ENCODE assay signal across 12 mouse cellular contexts in genomic region chr16:5058114-5058513, GRCm38 (mm10). TPM values are rescaled to one million over a fixed set of nuclear protein-coding genes. Genes with fewer than 3 reads are reported as not detected.
DNase-seq lines count a peak whose midpoint lies in the region; ATAC-seq and TF ChIP-seq lines count a peak whose summit lies in the region.
"Had no signal": no experiment of that assay in that cellular context is flagged by ENCODE, and none has a peak within 500 bp of the region (broad histone marks: within the 10 kb centered on the region; RNA-seq: fewer than 3 reads in every experiment).

No protein-coding gene starts in this region.

- H3K9me3 ChIP-seq in heart, embryonic 12.5 days (replicated peaks) = no peaks in the 10 kb centered on the region
- H3K9me3 ChIP-seq in midbrain, embryonic 14.5 days (ENCODE audit: control insufficient read depth, low read length) = no peaks in the 10 kb centered on the region
- no peaks in the 10 kb centered on the region for H3K9me3 ChIP-seq in midbrain, embryonic 13.5 days
- H3K9me3 ChIP-seq in forebrain, embryonic 12.5 days = no peaks in the 10 kb centered on the region
- H3K9me3 ChIP-seq: embryonic facial prominence, embryonic 12.5 days; heart, embryonic 10.5 days; lung, embryonic 15.5 days had no signal

- no peak for DNase-seq in heart, adult 2 months
- DNase-seq in midbrain, embryonic 14.5 days = peak; percentile 43
- DNase-seq in embryo, embryonic 9.5 days (ENCODE audit: extremely low spot score) = peak; percentile 4
- DNase-seq in spleen, adult 18-20 months = no peak
- DNase-seq in left cerebral cortex, adult 8-10 months (ENCODE audit: low spot score in 2 of 2) = no peak
- DNase-seq: thymus, adult 2 months had no signal

- peaks cover 34% of the 10 kb centered on the region for H3K36me3 ChIP-seq in heart, adult 2 months (ENCODE audit: control insufficient read depth, insufficient read depth, low read length)
- H3K36me3 ChIP-seq in heart, embryonic 12.5 days = peaks cover 60% of the 10 kb centered on the region
- H3K36me3 ChIP-seq in midbrain, embryonic 14.5 days (ENCODE audit: control insufficient read depth, insufficient read depth, low read length) = peaks cover 62% of the 10 kb centered on the region
- peaks cover 52% of the 10 kb centered on the region for H3K36me3 ChIP-seq in midbrain, embryonic 13.5 days
- peaks cover 58% of the 10 kb centered on the region for H3K36me3 ChIP-seq in forebrain, embryonic 12.5 days (replicated peaks)

- no peak overlapping the region for H3K27ac ChIP-seq in heart, adult 2 months
- H3K27ac ChIP-seq in heart, embryonic 12.5 days (ENCODE audit: poor library complexity, severe bottlenecking) = no peak overlapping the region
- H3K27ac ChIP-seq in midbrain, embryonic 14.5 days (replicated peaks; ENCODE audit: low read depth, low read length) = no peak overlapping the region
- no peak overlapping the region for H3K27ac ChIP-seq in midbrain, embryonic 13.5 days
- no peak overlapping the region for H3K27ac ChIP-seq in forebrain, embryonic 12.5 days
- H3K27ac ChIP-seq: embryonic facial prominence, embryonic 12.5 days; heart, embryonic 10.5 days; lung, embryonic 15.5 days had no signal

- no peak for TF ChIP-seq EP300 in heart, adult 2 months (IDR thresholded peaks at IDR 0.05; ENCODE audit: insufficient read depth, low read depth, low read length)

- no peak overlapping the region for H3K4me3 ChIP-seq in heart, adult 2 months
- H3K4me3 ChIP-seq in heart, embryonic 12.5 days = no peak overlapping the region
- no peak overlapping the region for H3K4me3 ChIP-seq in midbrain, embryonic 14.5 days (replicated peaks; ENCODE audit: low read depth, low read length)
- H3K4me3 ChIP-seq in midbrain, embryonic 13.5 days (replicated peaks) = no peak overlapping the region
- H3K4me3 ChIP-seq in forebrain, embryonic 12.5 days (replicated peaks) = no peak overlapping the region
- H3K4me3 ChIP-seq: embryonic facial prominence, embryonic 12.5 days; heart, embryonic 10.5 days; lung, embryonic 15.5 days had no signal

- H3K4me1 ChIP-seq in heart, adult 2 months (ENCODE audit: control insufficient read depth, insufficient read depth, low read length) = no peaks in the 10 kb centered on the region; the same call in 1 of the 2 replicates
- H3K4me1 ChIP-seq in heart, embryonic 12.5 days (replicated peaks) = no peaks in the 10 kb centered on the region
- no peaks in the 10 kb centered on the region for H3K4me1 ChIP-seq in midbrain, embryonic 14.5 days (ENCODE audit: control insufficient read depth, insufficient read depth, low read length)
- H3K4me1 ChIP-seq in midbrain, embryonic 13.5 days (replicated peaks) = peaks cover 4% of the 10 kb centered on the region; the same call in 1 of the 2 replicates
- H3K4me1 ChIP-seq in forebrain, embryonic 12.5 days = no peaks in the 10 kb centered on the region
- H3K4me1 ChIP-seq: embryonic facial prominence, embryonic 12.5 days; heart, embryonic 10.5 days; lung, embryonic 15.5 days had no signal

- no peak overlapping the region for H3K4me2 ChIP-seq in heart, embryonic 12.5 days
- H3K4me2 ChIP-seq in midbrain, embryonic 14.5 days (ENCODE audit: low read length) = no peak overlapping the region
- H3K4me2 ChIP-seq in midbrain, embryonic 13.5 days (replicated peaks) = no peak overlapping the region
- no peak overlapping the region for H3K4me2 ChIP-seq in forebrain, embryonic 12.5 days
- H3K4me2 ChIP-seq: embryonic facial prominence, embryonic 12.5 days; lung, embryonic 15.5 days had no signal

- peaks cover 10% of the 10 kb centered on the region for H3K79me2 ChIP-seq in heart, adult 2 months (replicated peaks; ENCODE audit: control insufficient read depth, insufficient read depth, low read length)

- no peak for TF ChIP-seq POLR2A in heart, adult 2 months (IDR thresholded peaks at IDR 0.05; ENCODE audit: insufficient read depth, low read depth, low read length)

- H3K9ac ChIP-seq in heart, adult 2 months (ENCODE audit: low read depth, low read length) = no peak overlapping the region
- no peak overlapping the region for H3K9ac ChIP-seq in heart, embryonic 12.5 days
- H3K9ac ChIP-seq in midbrain, embryonic 14.5 days (replicated peaks; ENCODE audit: low read length) = no peak overlapping the region
- H3K9ac ChIP-seq in midbrain, embryonic 13.5 days (replicated peaks) = no peak overlapping the region
- no peak overlapping the region for H3K9ac ChIP-seq in forebrain, embryonic 12.5 days
- H3K9ac ChIP-seq: embryonic facial prominence, embryonic 12.5 days; lung, embryonic 15.5 days had no signal

- H3K27me3 ChIP-seq in heart, adult 2 months (ENCODE audit: control insufficient read depth, insufficient read depth, low read length) = no peaks in the 10 kb centered on the region
- no peaks in the 10 kb centered on the region for H3K27me3 ChIP-seq in heart, embryonic 12.5 days (replicated peaks)
- no peaks in the 10 kb centered on the region for H3K27me3 ChIP-seq in midbrain, embryonic 14.5 days (ENCODE audit: control insufficient read depth, insufficient read depth, low read length)
- H3K27me3 ChIP-seq in midbrain, embryonic 13.5 days = no peaks in the 10 kb centered on the region
- H3K27me3 ChIP-seq in forebrain, embryonic 12.5 days = no peaks in the 10 kb centered on the region
- H3K27me3 ChIP-seq: embryonic facial prominence, embryonic 12.5 days; lung, embryonic 15.5 days had no signal

- 87% methylated on average over 1 of the region's 1 CpGs for WGBS in heart, adult 2 months
- WGBS in heart, embryonic 12.5 days = 88% methylated on average over 1 of the region's 1 CpGs
- WGBS in midbrain, embryonic 14.5 days = 86% methylated on average over 1 of the region's 1 CpGs
- WGBS in midbrain, embryonic 13.5 days = 88% methylated on average over 1 of the region's 1 CpGs
- WGBS in forebrain, embryonic 12.5 days = 100% methylated on average over 1 of the region's 1 CpGs

- intact Hi-C loops in heart, adult 2 months (cut with DNase I) = loop anchor here (5.0 kb wide), 1 partner anchor 89 kb away; the partner anchor contains the start of gene Sec14l5

- ATAC-seq in heart, embryonic 12.5 days (ENCODE audit: insufficient number of reproducible peaks, low FRiP score) = no peak
- ATAC-seq in midbrain, embryonic 14.5 days (ENCODE audit: low FRiP score, low TSS enrichment) = no peak
- ATAC-seq in midbrain, embryonic 13.5 days = no peak
- no peak for ATAC-seq in forebrain, embryonic 12.5 days (ENCODE audit: low FRiP score)

- peak; percentile 61 for TF ChIP-seq CTCF in heart, adult 2 months (IDR thresholded peaks at IDR 0.05)

RNA-seq across cellular contexts. Expression of gene Ubn1, which starts 8.3 kb away (rescaled TPM):
- 10 to 100 TPM; 22.8 to 23.1 TPM for total RNA-seq in heart, adult 2 months (2021)
- polyA plus RNA-seq in heart, adult 2 months (2012; rRNA removed) = 15.8 and 21.2 TPM in 2 replicates
- polyA plus RNA-seq in heart, embryonic 12.5 days (2016; fragmentation: Nextera tagmentation; extraction: Ambion mirVana) = 16.3 and 16.7 TPM in 2 replicates
- 15.7 and 19.8 TPM in 2 replicates for polyA plus RNA-seq in midbrain, embryonic 14.5 days (2014; fragmentation: Nextera tagmentation; extraction: Ambion mirVana)
- polyA plus RNA-seq in midbrain, embryonic 13.5 days (2015; fragmentation: Nextera tagmentation; extraction: Ambion mirVana) = 17.6 and 19.6 TPM in 2 replicates
- 23.8 and 24.8 TPM in 2 replicates for polyA plus RNA-seq in forebrain, embryonic 12.5 days (2016; fragmentation: Nextera tagmentation; extraction: Ambion mirVana)
- total RNA-seq in left cerebral cortex, adult 8-10 months (2022) = 10 to 100 TPM; 36.4 to 42.8 (median 40.3) TPM

RNA-seq across cellular contexts. Expression of gene Glyr1, which starts 8.5 kb away (rescaled TPM):
- 10 to 100 TPM; 39.2 to 42.9 TPM for total RNA-seq in heart, adult 2 months (2021)
- polyA plus RNA-seq in heart, adult 2 months (2012; rRNA removed) = 35.9 and 48.6 TPM in 2 replicates
- polyA plus RNA-seq in heart, embryonic 12.5 days (2016; fragmentation: Nextera tagmentation; extraction: Ambion mirVana) = 111 and 114 TPM in 2 replicates
- polyA plus RNA-seq in midbrain, embryonic 14.5 days (2014; fragmentation: Nextera tagmentation; extraction: Ambion mirVana) = 123 and 147 TPM in 2 replicates
- 228 and 230 TPM in 2 replicates for polyA plus RNA-seq in midbrain, embryonic 13.5 days (2015; fragmentation: Nextera tagmentation; extraction: Ambion mirVana)
- polyA plus RNA-seq in forebrain, embryonic 12.5 days (2016; fragmentation: Nextera tagmentation; extraction: Ambion mirVana) = 216 and 238 TPM in 2 replicates
- 100 to 1,000 TPM; 139 to 152 (median 147) TPM for total RNA-seq in left cerebral cortex, adult 8-10 months (2022)

RNA-seq across cellular contexts. Expression of gene Rogdi, which starts 44.8 kb away (rescaled TPM):
- total RNA-seq in heart, adult 2 months (2021) = 10 to 100 TPM; 15.5 to 19.4 TPM
- 50.7 and 63.0 TPM in 2 replicates for polyA plus RNA-seq in heart, adult 2 months (2012; rRNA removed)
- 44.1 and 48.3 TPM in 2 replicates for polyA plus RNA-seq in heart, embryonic 12.5 days (2016; fragmentation: Nextera tagmentation; extraction: Ambion mirVana)
- polyA plus RNA-seq in midbrain, embryonic 14.5 days (2014; fragmentation: Nextera tagmentation; extraction: Ambion mirVana) = 132 and 161 TPM in 2 replicates
- 137 and 139 TPM in 2 replicates for polyA plus RNA-seq in midbrain, embryonic 13.5 days (2015; fragmentation: Nextera tagmentation; extraction: Ambion mirVana)
- 80.2 and 83.5 TPM in 2 replicates for polyA plus RNA-seq in forebrain, embryonic 12.5 days (2016; fragmentation: Nextera tagmentation; extraction: Ambion mirVana)
- 100 to 1,000 TPM; 160 to 204 (median 189) TPM for total RNA-seq in left cerebral cortex, adult 8-10 months (2022)

RNA-seq across cellular contexts. Expression of gene Smim22, which starts 51.0 kb away (rescaled TPM):
- total RNA-seq in heart, adult 2 months (2021) = not detected
- 2.1 TPM in 1 of 2 replicates, not detected in the other for polyA plus RNA-seq in heart, adult 2 months (2012; rRNA removed)
- 2.0 and 3.7 TPM in 2 replicates for polyA plus RNA-seq in heart, embryonic 12.5 days (2016; fragmentation: Nextera tagmentation; extraction: Ambion mirVana)
- not detected in 2 replicates for polyA plus RNA-seq in midbrain, embryonic 14.5 days (2014; fragmentation: Nextera tagmentation; extraction: Ambion mirVana)
- 0.81 TPM in 1 of 2 replicates, not detected in the other for polyA plus RNA-seq in midbrain, embryonic 13.5 days (2015; fragmentation: Nextera tagmentation; extraction: Ambion mirVana)
- 1.8 and 2.4 TPM in 2 replicates for polyA plus RNA-seq in forebrain, embryonic 12.5 days (2016; fragmentation: Nextera tagmentation; extraction: Ambion mirVana)
- total RNA-seq in left cerebral cortex, adult 8-10 months (2022) = not detected

Comparison
In these comparisons a context has a peak if more than half of its experiments do, and no peak if none do; other contexts are left out.
1. DNase-seq: peak in midbrain, embryonic 14.5 days (single experiment) and embryo, embryonic 9.5 days (single experiment); none in heart, adult 2 months (0 of 2), spleen, adult 18-20 months (0 of 2) and left cerebral cortex, adult 8-10 months (0 of 2).